Mouse (Mus musculus): Measurements from ENCODE around the gene Rnf128.
A peak's percentile ranks its signal among the peaks of the same experiment; 100 is the strongest.
"Not testable (repeated sequence)": the region's sequence is repeated elsewhere in the genome, so short reads cannot be mapped to it uniquely, and the experiment has no call there.

Gene Rnf128

GRCm38 (mm10) chrX:139562925-139563461, at the start of gene Rnf128:
Rnf128 (plus strand) TSS chrX:139563316.
- DNase-seq (ENCODE audit: low read depth, low spot score): no peak

GRCm38 (mm10) chrX:139516156-139516555, 47.0 kb upstream of the Rnf128 start:
- no peak for DNase-seq (ENCODE audit: low read depth, low spot score)

- no peak for DNase-seq (ENCODE audit: low read depth, low spot score)
Measured at GRCm38 (mm10) chrX:139519251-139519650, 43.9 kb upstream of the Rnf128 start.

- DNase-seq (ENCODE audit: low read depth, low spot score): no peak
Measured at GRCm38 (mm10) chrX:139524303-139525091, 38.6 kb upstream of the Rnf128 start.

GRCm38 (mm10) chrX:139525724-139526123, 37.4 kb upstream of the Rnf128 start:
- DNase-seq (ENCODE audit: low read depth, low spot score): no peak

- no peak for DNase-seq (ENCODE audit: low read depth, low spot score)
Measured at GRCm38 (mm10) chrX:139526984-139527383, 36.1 kb upstream of the Rnf128 start.

GRCm38 (mm10) chrX:139529678-139530077, 33.4 kb upstream of the Rnf128 start:
- no peak for DNase-seq (ENCODE audit: low read depth, low spot score)

- DNase-seq (ENCODE audit: low read depth, low spot score): no peak
Measured at GRCm38 (mm10) chrX:139532293-139532692, 30.8 kb upstream of the Rnf128 start.

GRCm38 (mm10) chrX:139537641-139538397, 25.3 kb upstream of the Rnf128 start:
- no peak for DNase-seq (ENCODE audit: low read depth, low spot score)

- no peak for DNase-seq (ENCODE audit: low read depth, low spot score)
Measured at GRCm38 (mm10) chrX:139543726-139544125, 19.4 kb upstream of the Rnf128 start.

- no peak for DNase-seq (ENCODE audit: low read depth, low spot score)
Measured at GRCm38 (mm10) chrX:139550456-139550855, 12.7 kb upstream of the Rnf128 start.

GRCm38 (mm10) chrX:139552090-139552489, 11.0 kb upstream of the Rnf128 start:
- DNase-seq (ENCODE audit: low read depth, low spot score): no peak

- no peak for DNase-seq (ENCODE audit: low read depth, low spot score)
Measured at GRCm38 (mm10) chrX:139562255-139562924, 726 bp upstream of the Rnf128 start.

- no peak for DNase-seq (ENCODE audit: low read depth, low spot score)
Measured at GRCm38 (mm10) chrX:139570054-139570453, 6.9 kb downstream of the Rnf128 start.

- no peak for DNase-seq (ENCODE audit: low read depth, low spot score)
Measured at GRCm38 (mm10) chrX:139578649-139579278, 15.6 kb downstream of the Rnf128 start.

- no peak for DNase-seq (ENCODE audit: low read depth, low spot score)
Measured at GRCm38 (mm10) chrX:139583616-139584015, 20.5 kb downstream of the Rnf128 start.

GRCm38 (mm10) chrX:139586676-139587075, 23.6 kb downstream of the Rnf128 start:
- DNase-seq (ENCODE audit: low read depth, low spot score): not testable (repeated sequence)

GRCm38 (mm10) chrX:139596404-139596803, 33.3 kb downstream of the Rnf128 start:
- DNase-seq (ENCODE audit: low read depth, low spot score): no peak

GRCm38 (mm10) chrX:139610033-139610764, 47.1 kb downstream of the Rnf128 start:
- DNase-seq (ENCODE audit: low read depth, low spot score): peak; percentile 52

GRCm38 (mm10) chrX:139610765-139611300, 47.7 kb downstream of the Rnf128 start:
- DNase-seq (ENCODE audit: low read depth, low spot score): no peak

- no peak for DNase-seq (ENCODE audit: low read depth, low spot score)
Measured at GRCm38 (mm10) chrX:139614761-139615160, 51.6 kb downstream of the Rnf128 start.
